ENCODE assay signal across 8 mouse cellular contexts in the genomic region with DNA sequence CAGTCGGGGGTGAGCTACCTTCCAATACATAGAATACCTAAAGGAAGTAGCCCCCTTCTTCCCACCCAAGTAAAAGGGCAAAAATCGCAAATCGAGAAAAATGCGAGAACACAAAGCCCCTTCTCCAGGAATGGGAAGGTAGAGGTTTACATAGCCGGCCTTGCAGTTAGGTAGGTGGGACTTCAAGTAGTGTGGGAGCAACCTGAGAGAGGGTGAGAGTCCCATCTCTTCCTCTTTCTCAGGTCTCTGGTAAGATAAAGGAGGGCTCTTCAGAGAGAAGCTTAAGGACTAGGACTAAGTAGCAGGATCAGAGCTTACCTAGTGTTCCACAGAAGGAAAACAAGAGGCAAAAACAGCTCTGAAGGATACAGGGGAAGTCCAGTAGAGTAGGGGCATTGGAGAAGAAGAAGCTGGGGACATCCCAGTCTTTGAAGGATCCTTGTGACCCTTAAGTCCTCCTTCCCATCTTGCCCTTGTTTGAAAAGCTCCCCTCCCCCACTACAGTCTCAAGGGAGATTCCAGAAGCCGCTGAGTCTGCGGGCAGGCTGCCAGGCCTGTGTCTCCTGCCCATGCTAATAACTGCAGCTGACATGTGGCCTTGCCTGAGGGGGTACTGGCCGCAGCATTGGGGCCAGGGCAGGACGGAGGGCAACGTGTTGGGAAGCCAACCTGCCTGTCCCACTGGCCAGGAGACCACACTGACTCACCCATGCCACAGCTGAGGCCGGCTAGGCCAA. TPM values are rescaled to one million over a fixed set of nuclear protein-coding genes. Genes with fewer than 3 reads are reported as not detected.
A peak's percentile ranks its signal among the peaks of the same experiment; 100 is the strongest.
DNase-seq lines count a peak whose midpoint lies in the region; ATAC-seq lines count a peak whose summit lies in the region.

No protein-coding gene starts in this region.

- no peaks in the 10 kb centered on the region for H3K27me3 ChIP-seq in liver, embryonic 11.5 days (replicated peaks; ENCODE audit: control insufficient read depth, insufficient read depth, low read length)
- H3K27me3 ChIP-seq in neural tube, embryonic 12.5 days (replicated peaks) = peaks cover 51% of the 10 kb centered on the region

- ATAC-seq in liver, embryonic 11.5 days (replicated peaks; ENCODE audit: low FRiP score) = no peak
- ATAC-seq in neural tube, embryonic 12.5 days (ENCODE audit: low FRiP score, low read depth) = no peak
- no peak for ATAC-seq in monocyte, adult 5-6 weeks (replicated peaks; ENCODE audit: insufficient number of reproducible peaks, low FRiP score, low TSS enrichment, poor library complexity, severe bottlenecking)

- H3K27ac ChIP-seq in liver, embryonic 11.5 days (ENCODE audit: low read depth, low read length) = peak overlapping the region; percentile 59; the same call in 1 of the 2 replicates
- H3K27ac ChIP-seq in neural tube, embryonic 12.5 days = no peak overlapping the region

- H3K4me2 ChIP-seq in liver, embryonic 11.5 days = peak overlapping the region; percentile 99
- peak overlapping the region; percentile 98 for H3K4me2 ChIP-seq in neural tube, embryonic 12.5 days (replicated peaks)

- H3K9ac ChIP-seq in liver, embryonic 11.5 days (ENCODE audit: low read depth, low read length) = peak overlapping the region; percentile 17
- H3K9ac ChIP-seq in neural tube, embryonic 12.5 days = 0 out of 2 replicates have a peak overlapping the region, but pooled peaks have one; percentile 40

- peaks cover 68% of the 10 kb centered on the region for H3K4me1 ChIP-seq in liver, embryonic 11.5 days (replicated peaks; ENCODE audit: control insufficient read depth, insufficient read depth, low read length)
- peaks cover 65% of the 10 kb centered on the region for H3K4me1 ChIP-seq in neural tube, embryonic 12.5 days

- peak; percentile 62 to 73 for DNase-seq in layer of hippocampus, postnatal 10 days (ENCODE audit: low spot score in 2 of 2)
- DNase-seq in layer of hippocampus, adult 18-20 months (ENCODE audit: low spot score in 2 of 2) = no peak
- DNase-seq in adrenal gland, postnatal 10 days = peak; percentile 91
- DNase-seq in gastrocnemius, postnatal 10 days = peak; percentile 69
- DNase-seq in induced T-regulatory cell, adult 2 months (ENCODE audit: low read depth) = peak; percentile 86
- no peak for DNase-seq in liver, embryonic 11.5 days (ENCODE audit: low spot score)

- H3K4me3 ChIP-seq in liver, embryonic 11.5 days (ENCODE audit: low read depth, low read length) = peak overlapping the region; percentile 78; the same call in 1 of the 2 replicates
- H3K4me3 ChIP-seq in neural tube, embryonic 12.5 days = no peak overlapping the region

- H3K36me3 ChIP-seq in liver, embryonic 11.5 days (ENCODE audit: control insufficient read depth, insufficient read depth, low read length) = no peaks in the 10 kb centered on the region
- no peaks in the 10 kb centered on the region for H3K36me3 ChIP-seq in neural tube, embryonic 12.5 days

- 47% methylated on average over 11 of the region's 11 CpGs for WGBS in liver, embryonic 11.5 days
- 37% methylated on average over 11 of the region's 11 CpGs for WGBS in neural tube, embryonic 12.5 days

- H3K9me3 ChIP-seq in liver, embryonic 11.5 days (ENCODE audit: control insufficient read depth, low read length) = no peaks in the 10 kb centered on the region
- no peaks in the 10 kb centered on the region for H3K9me3 ChIP-seq in neural tube, embryonic 12.5 days

RNA-seq across cellular contexts. Expression of a gene that starts 2.3 kb away (rescaled TPM):
- total RNA-seq in layer of hippocampus, postnatal 10 days (2021) = 10 to 100 TPM; 33.7 to 34.2 TPM
- 100 to 1,000 TPM; 102 to 103 TPM for total RNA-seq in layer of hippocampus, adult 18-20 months (2021)
- total RNA-seq in adrenal gland, postnatal 10 days (2021) = 100 to 1,000 TPM in 1 of 2 experiments, 10 to 100 TPM in 1; 28.7 to 134 TPM
- 1 to 10 TPM; 5.8 to 8.9 TPM for total RNA-seq in gastrocnemius, postnatal 10 days (2021)
- polyA plus RNA-seq in liver, embryonic 11.5 days (2014; fragmentation: Nextera tagmentation; extraction: Ambion mirVana) = 21.1 and 23.2 TPM in 2 replicates
- polyA plus RNA-seq in neural tube, embryonic 12.5 days (2016; fragmentation: Nextera tagmentation; extraction: Ambion mirVana) = 9.9 TPM in 2 replicates
- 405 to 735 TPM (median 444 TPM) in 3 replicates for total RNA-seq in monocyte, adult 5-6 weeks (2017)

RNA-seq across cellular contexts. Expression of a gene that starts 9.6 kb away (rescaled TPM):
- total RNA-seq in layer of hippocampus, postnatal 10 days (2021) = 10 to 100 TPM; 14.5 to 15.1 TPM
- total RNA-seq in layer of hippocampus, adult 18-20 months (2021) = 1 to 10 TPM; 8.1 to 9.5 TPM
- total RNA-seq in adrenal gland, postnatal 10 days (2021) = 1 to 10 TPM; 6.5 to 6.6 TPM
- total RNA-seq in gastrocnemius, postnatal 10 days (2021) = 1 to 10 TPM; 2.3 to 2.7 TPM
- 15.5 and 16.7 TPM in 2 replicates for polyA plus RNA-seq in liver, embryonic 11.5 days (2014; fragmentation: Nextera tagmentation; extraction: Ambion mirVana)
- polyA plus RNA-seq in neural tube, embryonic 12.5 days (2016; fragmentation: Nextera tagmentation; extraction: Ambion mirVana) = 17.6 and 18.2 TPM in 2 replicates
- total RNA-seq in monocyte, adult 5-6 weeks (2017) = 4.2 to 8.7 TPM (median 4.5 TPM) in 3 replicates

RNA-seq across cellular contexts. Expression of a gene that starts 11.2 kb away (rescaled TPM):
- 10 to 100 TPM; 36.8 to 44.3 TPM for total RNA-seq in layer of hippocampus, postnatal 10 days (2021)
- total RNA-seq in layer of hippocampus, adult 18-20 months (2021) = 10 to 100 TPM; 41.8 to 46.2 TPM
- total RNA-seq in adrenal gland, postnatal 10 days (2021) = 10 to 100 TPM; 88.6 to 91.7 TPM
- 10 to 100 TPM; 26.7 to 36.8 TPM for total RNA-seq in gastrocnemius, postnatal 10 days (2021)
- 195 and 197 TPM in 2 replicates for polyA plus RNA-seq in liver, embryonic 11.5 days (2014; fragmentation: Nextera tagmentation; extraction: Ambion mirVana)
- 78.4 and 85.2 TPM in 2 replicates for polyA plus RNA-seq in neural tube, embryonic 12.5 days (2016; fragmentation: Nextera tagmentation; extraction: Ambion mirVana)
- 43.9 to 58.8 TPM (median 58.1 TPM) in 3 replicates for total RNA-seq in monocyte, adult 5-6 weeks (2017)

RNA-seq across cellular contexts. Expression of a gene that starts 11.4 kb away (rescaled TPM):
- 100 to 1,000 TPM; 492 to 505 TPM for total RNA-seq in layer of hippocampus, postnatal 10 days (2021)
- 100 to 1,000 TPM; 319 to 358 TPM for total RNA-seq in layer of hippocampus, adult 18-20 months (2021)
- total RNA-seq in adrenal gland, postnatal 10 days (2021) = 100 to 1,000 TPM; 477 to 503 TPM
- 100 to 1,000 TPM; 260 to 267 TPM for total RNA-seq in gastrocnemius, postnatal 10 days (2021)
- polyA plus RNA-seq in liver, embryonic 11.5 days (2014; fragmentation: Nextera tagmentation; extraction: Ambion mirVana) = 1,398 and 1,409 TPM in 2 replicates
- polyA plus RNA-seq in neural tube, embryonic 12.5 days (2016; fragmentation: Nextera tagmentation; extraction: Ambion mirVana) = 1,247 and 1,331 TPM in 2 replicates
- total RNA-seq in monocyte, adult 5-6 weeks (2017) = 153 to 207 TPM (median 196 TPM) in 3 replicates

RNA-seq across cellular contexts. Expression of a gene that starts 11.6 kb away (rescaled TPM):
- total RNA-seq in layer of hippocampus, postnatal 10 days (2021) = not detected
- not detected for total RNA-seq in layer of hippocampus, adult 18-20 months (2021)
- 1 to 10 TPM in 1 of 2 experiments, not detected in 1; 1.1 TPM for total RNA-seq in adrenal gland, postnatal 10 days (2021)
- not detected for total RNA-seq in gastrocnemius, postnatal 10 days (2021)
- polyA plus RNA-seq in liver, embryonic 11.5 days (2014; fragmentation: Nextera tagmentation; extraction: Ambion mirVana) = not detected in 2 replicates
- not detected in 2 replicates for polyA plus RNA-seq in neural tube, embryonic 12.5 days (2016; fragmentation: Nextera tagmentation; extraction: Ambion mirVana)
- total RNA-seq in monocyte, adult 5-6 weeks (2017) = not detected in 3 replicates

Comparison
In these comparisons a context has a peak if more than half of its experiments do, and no peak if none do; other contexts are left out.
1. DNase-seq: peak in layer of hippocampus, postnatal 10 days (2 of 2), adrenal gland, postnatal 10 days (single experiment), gastrocnemius, postnatal 10 days (single experiment) and induced T-regulatory cell, adult 2 months (single experiment); none in layer of hippocampus, adult 18-20 months (0 of 2) and liver, embryonic 11.5 days (single experiment).